In genomic region chr6:65693938-65694337, GRCm38 (mm10) we compare ENCODE assay signal across 16 mouse cellular contexts. TPM values are rescaled to one million over a fixed set of nuclear protein-coding genes. Genes with fewer than 3 reads are reported as not detected.
A peak's percentile ranks its signal among the peaks of the same experiment; 100 is the strongest.
DNase-seq lines count a peak whose midpoint lies in the region; ATAC-seq and TF ChIP-seq lines count a peak whose summit lies in the region.
"Had no signal": no experiment of that assay in that cellular context is flagged by ENCODE, and none has a peak within 500 bp of the region (broad histone marks: within the 10 kb centered on the region; RNA-seq: fewer than 3 reads in every experiment).

No protein-coding gene starts in this region.

- no peak overlapping the region for H3K4me2 ChIP-seq in hindbrain, postnatal 0 days (ENCODE audit: low read depth, low read length)
- H3K4me2 ChIP-seq in hindbrain, embryonic 12.5 days (replicated peaks): no peak overlapping the region
- H3K4me2 ChIP-seq in lung, embryonic 14.5 days: no peak overlapping the region
- H3K4me2 ChIP-seq: forebrain, embryonic 12.5 days; liver, embryonic 12.5 days; lung, embryonic 15.5 days; stomach, embryonic 15.5 days had no signal

- no peak overlapping the region for H3K27ac ChIP-seq in hindbrain, postnatal 0 days
- no peak overlapping the region for H3K27ac ChIP-seq in hindbrain, embryonic 12.5 days
- no peak overlapping the region for H3K27ac ChIP-seq in lung, embryonic 14.5 days (ENCODE audit: low read depth)
- H3K27ac ChIP-seq: forebrain, embryonic 12.5 days; liver, embryonic 12.5 days; lung, embryonic 15.5 days; stomach, embryonic 15.5 days had no signal

- no peaks in the 10 kb centered on the region for H3K4me1 ChIP-seq in hindbrain, postnatal 0 days (ENCODE audit: insufficient read depth, low read length)
- H3K4me1 ChIP-seq in hindbrain, embryonic 12.5 days: no peaks in the 10 kb centered on the region
- H3K4me1 ChIP-seq in lung, embryonic 14.5 days (ENCODE audit: insufficient read depth): no peaks in the 10 kb centered on the region
- H3K4me1 ChIP-seq: forebrain, embryonic 12.5 days; liver, embryonic 12.5 days; lung, embryonic 15.5 days; stomach, embryonic 15.5 days had no signal

- ATAC-seq in hindbrain, postnatal 0 days: no peak
- no peak for ATAC-seq in hindbrain, embryonic 12.5 days (ENCODE audit: low FRiP score)
- no peak for ATAC-seq in lung, embryonic 14.5 days (ENCODE audit: insufficient read depth)
- ATAC-seq: liver, embryonic 12.5 days had no signal

- H3K36me3 ChIP-seq in hindbrain, postnatal 0 days (ENCODE audit: insufficient read depth, low read length): no peaks in the 10 kb centered on the region
- H3K36me3 ChIP-seq in hindbrain, embryonic 12.5 days: no peaks in the 10 kb centered on the region
- H3K36me3 ChIP-seq in lung, embryonic 14.5 days (ENCODE audit: insufficient read depth): peaks cover 4% of the 10 kb centered on the region; the same call in 1 of the 2 replicates
- H3K36me3 ChIP-seq: forebrain, embryonic 12.5 days; G1E; liver, embryonic 12.5 days; stomach, embryonic 15.5 days had no signal

- peak; percentile 59 for TF ChIP-seq CTCF in hindbrain, postnatal 0 days (IDR thresholded peaks at IDR 0.05; ENCODE audit: low read depth)
- peak; percentile 41 for TF ChIP-seq CTCF in lung, embryonic 14.5 days (IDR thresholded peaks at IDR 0.05; ENCODE audit: low read depth)

- peak; percentile 53 for DNase-seq in hindbrain, postnatal 0 days (ENCODE audit: low spot score)
- DNase-seq in lung, embryonic 14.5 days: peak; percentile 46
- DNase-seq in lung, postnatal 10 days: no peak
- DNase-seq in R1 (ENCODE audit: low read depth, low spot score): peak; percentile 7
- peak; percentile 10 for DNase-seq in induced T-regulatory cell, adult 2 months (ENCODE audit: low read depth)
- DNase-seq in right cerebral cortex, postnatal 14 days: no peak
- DNase-seq: adrenal gland, postnatal 10 days; cerebellum, adult 2 months; kidney, adult 11 months; layer of hippocampus, postnatal 36 days had no signal

- no peak overlapping the region for H3K9ac ChIP-seq in hindbrain, postnatal 0 days (replicated peaks; ENCODE audit: low read length)
- H3K9ac ChIP-seq in hindbrain, embryonic 12.5 days: no peak overlapping the region
- H3K9ac ChIP-seq in lung, embryonic 14.5 days: no peak overlapping the region
- H3K9ac ChIP-seq: forebrain, embryonic 12.5 days; liver, embryonic 12.5 days; lung, embryonic 15.5 days; stomach, embryonic 15.5 days had no signal

- no peaks in the 10 kb centered on the region for H3K27me3 ChIP-seq in hindbrain, postnatal 0 days (ENCODE audit: insufficient read depth, low read length)
- no peaks in the 10 kb centered on the region for H3K27me3 ChIP-seq in hindbrain, embryonic 12.5 days
- H3K27me3 ChIP-seq in lung, embryonic 14.5 days (ENCODE audit: insufficient read depth, low read length): no peaks in the 10 kb centered on the region
- H3K27me3 ChIP-seq: forebrain, embryonic 12.5 days; liver, embryonic 12.5 days; lung, embryonic 15.5 days; stomach, embryonic 15.5 days had no signal

- no peaks in the 10 kb centered on the region for H3K9me3 ChIP-seq in hindbrain, postnatal 0 days (ENCODE audit: low read length)
- no peaks in the 10 kb centered on the region for H3K9me3 ChIP-seq in hindbrain, embryonic 12.5 days (replicated peaks)
- no peaks in the 10 kb centered on the region for H3K9me3 ChIP-seq in lung, embryonic 14.5 days (ENCODE audit: low read depth, low read length)
- H3K9me3 ChIP-seq: forebrain, embryonic 12.5 days; G1E; liver, embryonic 12.5 days; lung, embryonic 15.5 days; stomach, embryonic 15.5 days had no signal

- H3K4me3 ChIP-seq in hindbrain, postnatal 0 days (ENCODE audit: low read length): no peak overlapping the region
- H3K4me3 ChIP-seq in hindbrain, embryonic 12.5 days: no peak overlapping the region
- no peak overlapping the region for H3K4me3 ChIP-seq in lung, embryonic 14.5 days (ENCODE audit: low read depth, low read length)
- H3K4me3 ChIP-seq: forebrain, embryonic 12.5 days; liver, embryonic 12.5 days; lung, embryonic 15.5 days; stomach, embryonic 15.5 days had no signal

RNA-seq across cellular contexts. Expression of gene Ndnf, which starts 22.5 kb away (rescaled TPM):
- 86.2 and 89.6 TPM in 2 replicates for total RNA-seq in hindbrain, postnatal 0 days (2014; rRNA removed)
- polyA plus RNA-seq in hindbrain, postnatal 0 days (2015; fragmentation: Nextera tagmentation; extraction: Ambion mirVana): 10.4 and 14.8 TPM in 2 replicates
- polyA plus RNA-seq in hindbrain, embryonic 12.5 days (2016; fragmentation: Nextera tagmentation; extraction: Ambion mirVana): 9.2 and 11.3 TPM in 2 replicates
- 38.5 and 40.8 TPM in 2 replicates for polyA plus RNA-seq in lung, embryonic 14.5 days (2014; fragmentation: Nextera tagmentation; extraction: Ambion mirVana)
- polyA plus RNA-seq: G1E had no signal

Comparison
In these comparisons a context has a peak if more than half of its experiments do, and no peak if none do; other contexts are left out.
1. DNase-seq: peak in hindbrain, postnatal 0 days (single experiment), lung, embryonic 14.5 days (single experiment), R1 (single experiment) and induced T-regulatory cell, adult 2 months (single experiment); none in lung, postnatal 10 days (single experiment) and right cerebral cortex, postnatal 14 days (single experiment).